In the genomic region with DNA sequence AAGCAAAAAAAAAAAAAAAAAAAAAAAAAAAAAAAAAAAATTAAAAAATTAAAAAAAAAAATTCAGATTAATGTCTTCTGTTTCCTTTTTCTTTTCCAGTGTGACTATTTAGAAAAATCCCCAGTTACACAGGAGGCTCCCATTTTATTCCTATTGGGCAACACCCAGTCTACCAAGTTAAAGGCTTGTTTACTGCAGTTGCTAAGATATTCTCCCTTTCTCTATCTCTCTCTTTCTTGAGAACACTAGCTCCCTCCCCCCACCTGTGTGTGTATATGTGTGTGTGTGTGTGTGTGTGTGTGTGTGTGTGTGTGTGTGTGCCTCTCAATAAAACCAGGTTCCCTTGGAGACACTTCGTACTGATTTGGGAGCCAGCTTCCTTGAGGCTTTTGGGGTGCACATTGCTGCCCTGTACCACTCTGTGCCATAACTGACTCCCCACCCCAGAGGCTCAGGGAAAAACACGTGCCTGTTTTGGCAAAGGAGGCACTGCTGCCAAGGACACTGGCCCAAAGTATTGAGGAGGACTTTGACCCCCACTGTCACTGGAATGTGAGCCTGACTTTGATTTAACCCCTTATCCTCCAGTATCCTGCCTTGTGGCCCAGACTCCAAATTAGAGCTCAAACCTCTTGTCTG, we compare ENCODE assay signal across 10 mouse cellular contexts. TPM values are rescaled to one million over a fixed set of nuclear protein-coding genes. Genes with fewer than 3 reads are reported as not detected.
A peak's percentile ranks its signal among the peaks of the same experiment; 100 is the strongest.
DNase-seq lines count a peak whose midpoint lies in the region; ATAC-seq and TF ChIP-seq lines count a peak whose summit lies in the region.
"Had no signal": no experiment of that assay in that cellular context is flagged by ENCODE, and none has a peak within 500 bp of the region (broad histone marks: within the 10 kb centered on the region; RNA-seq: fewer than 3 reads in every experiment).

No protein-coding gene starts in this region.

- no peak for ATAC-seq in forebrain, embryonic 16.5 days
- peak; percentile 72; the same call in 1 of the 2 replicates for ATAC-seq in hindbrain, embryonic 16.5 days
- peak; percentile 77 for ATAC-seq in liver, embryonic 16.5 days (ENCODE audit: low read depth)

- no peak overlapping the region for H3K9ac ChIP-seq in forebrain, embryonic 16.5 days (replicated peaks; ENCODE audit: low read depth, low read length)
- no peak overlapping the region for H3K9ac ChIP-seq in hindbrain, embryonic 16.5 days (ENCODE audit: low read depth, low read length)
- no peak overlapping the region for H3K9ac ChIP-seq in liver, embryonic 16.5 days (ENCODE audit: low read depth, low read length)

- 17% methylated on average over 2 of the region's 2 CpGs for WGBS in forebrain, embryonic 10.5 days
- WGBS in forebrain, embryonic 16.5 days, result 20% methylated on average over 2 of the region's 2 CpGs
- 13% methylated on average over 2 of the region's 2 CpGs for WGBS in hindbrain, embryonic 16.5 days
- WGBS in liver, embryonic 16.5 days (ENCODE audit: insufficient replicate concordance), result 27% methylated on average over 2 of the region's 2 CpGs
- 4% methylated on average over 2 of the region's 2 CpGs for WGBS in cerebellum, adult 2 months

- 0 out of 2 replicates have a peak, but pooled peaks cover 6% of the 10 kb centered on the region for H3K27me3 ChIP-seq in forebrain, embryonic 10.5 days (ENCODE audit: poor library complexity, severe bottlenecking)
- no peaks in the 10 kb centered on the region for H3K27me3 ChIP-seq in forebrain, embryonic 16.5 days (replicated peaks; ENCODE audit: control insufficient read depth, insufficient read depth, low read length)
- H3K27me3 ChIP-seq in hindbrain, embryonic 16.5 days (replicated peaks; ENCODE audit: control insufficient read depth, insufficient read depth, low read length), result no peaks in the 10 kb centered on the region
- no peaks in the 10 kb centered on the region for H3K27me3 ChIP-seq in liver, embryonic 16.5 days (ENCODE audit: control insufficient read depth, insufficient read depth, low read depth, low read length)
- no peaks in the 10 kb centered on the region for H3K27me3 ChIP-seq in cerebellum, adult 2 months (ENCODE audit: control insufficient read depth, insufficient read depth, low read length)

- H3K4me3 ChIP-seq in forebrain, embryonic 10.5 days, result no peak overlapping the region
- H3K4me3 ChIP-seq in forebrain, embryonic 16.5 days (replicated peaks; ENCODE audit: low read length), result no peak overlapping the region
- H3K4me3 ChIP-seq in hindbrain, embryonic 16.5 days (ENCODE audit: low read length), result no peak overlapping the region
- H3K4me3 ChIP-seq in liver, embryonic 16.5 days (ENCODE audit: low read depth, low read length), result no peak overlapping the region
- H3K4me3 ChIP-seq in cerebellum, adult 2 months (replicated peaks; ENCODE audit: insufficient read depth, low read depth, low read length), result no peak overlapping the region

- no peaks in the 10 kb centered on the region for H3K36me3 ChIP-seq in forebrain, embryonic 10.5 days (replicated peaks)
- H3K36me3 ChIP-seq in forebrain, embryonic 16.5 days (ENCODE audit: control insufficient read depth, insufficient read depth), result no peaks in the 10 kb centered on the region
- no peaks in the 10 kb centered on the region for H3K36me3 ChIP-seq in hindbrain, embryonic 16.5 days (ENCODE audit: control insufficient read depth, insufficient read depth, low read length)
- H3K36me3 ChIP-seq in liver, embryonic 16.5 days (ENCODE audit: control insufficient read depth, insufficient read depth), result no peaks in the 10 kb centered on the region

- peaks cover 29% of the 10 kb centered on the region for H3K4me1 ChIP-seq in forebrain, embryonic 10.5 days
- peaks cover 17% of the 10 kb centered on the region for H3K4me1 ChIP-seq in forebrain, embryonic 16.5 days (replicated peaks; ENCODE audit: control insufficient read depth, insufficient read depth, low read length)
- peaks cover 6% of the 10 kb centered on the region; the same call in 1 of the 2 replicates for H3K4me1 ChIP-seq in hindbrain, embryonic 16.5 days (ENCODE audit: control insufficient read depth, insufficient read depth, low read depth, low read length)
- peaks cover 3% of the 10 kb centered on the region for H3K4me1 ChIP-seq in liver, embryonic 16.5 days (ENCODE audit: control insufficient read depth, low read depth, low read length)
- no peaks in the 10 kb centered on the region for H3K4me1 ChIP-seq in cerebellum, adult 2 months (ENCODE audit: control insufficient read depth, insufficient read depth, low read length)

- no peak for TF ChIP-seq CTCF in cerebellum, adult 2 months (IDR thresholded peaks at IDR 0.05; ENCODE audit: borderline replicate concordance, insufficient read depth, low read depth, low read length)

- H3K27ac ChIP-seq in forebrain, embryonic 10.5 days, result peak overlapping the region; percentile 74
- H3K27ac ChIP-seq in forebrain, embryonic 16.5 days (ENCODE audit: low read length), result no peak overlapping the region
- no peak overlapping the region for H3K27ac ChIP-seq in hindbrain, embryonic 16.5 days (ENCODE audit: low read depth, low read length)
- H3K27ac ChIP-seq in liver, embryonic 16.5 days (ENCODE audit: low read length), result peak overlapping the region; percentile 60; the same call in 1 of the 2 replicates
- no peak overlapping the region for H3K27ac ChIP-seq in cerebellum, adult 2 months (ENCODE audit: insufficient read depth, low read length)

- no peak for TF ChIP-seq POLR2A in cerebellum, adult 2 months (IDR thresholded peaks at IDR 0.05; ENCODE audit: borderline replicate concordance, insufficient read depth, low read length)

- H3K9me3 ChIP-seq in forebrain, embryonic 10.5 days, result no peaks in the 10 kb centered on the region
- H3K9me3 ChIP-seq in forebrain, embryonic 16.5 days (ENCODE audit: control insufficient read depth, low read length), result no peaks in the 10 kb centered on the region
- H3K9me3 ChIP-seq in hindbrain, embryonic 16.5 days (ENCODE audit: control insufficient read depth, low read length), result no peaks in the 10 kb centered on the region
- H3K9me3 ChIP-seq in liver, embryonic 16.5 days (replicated peaks; ENCODE audit: control insufficient read depth, low read length), result no peaks in the 10 kb centered on the region

- no peak overlapping the region for H3K4me2 ChIP-seq in forebrain, embryonic 16.5 days (ENCODE audit: low read length)
- no peak overlapping the region for H3K4me2 ChIP-seq in hindbrain, embryonic 16.5 days (ENCODE audit: low read length)
- no peak overlapping the region for H3K4me2 ChIP-seq in liver, embryonic 16.5 days (ENCODE audit: low read depth, low read length)

- DNase-seq in forebrain, embryonic 10.5 days (ENCODE audit: extremely low spot score, low spot score), result peak; percentile 44
- DNase-seq in adrenal gland, adult (ENCODE audit: inconsistent age in 2 of 2, low spot score in 1 of 2), result peak; percentile 73 to 82
- DNase-seq in gastrocnemius, adult 18-20 months (ENCODE audit: low spot score), result no peak
- DNase-seq in cerebellum, adult 2 months, result no peak
- DNase-seq in left cerebral cortex, adult 8-10 months (ENCODE audit: low spot score in 2 of 2), result no peak

RNA-seq across cellular contexts. Expression of a gene that starts 50.3 kb away (rescaled TPM):
- polyA plus RNA-seq in forebrain, embryonic 10.5 days (2016; fragmentation: Nextera tagmentation; extraction: Ambion mirVana), result not detected in 2 replicates
- not detected in 2 replicates for polyA plus RNA-seq in forebrain, embryonic 16.5 days (2015; fragmentation: Nextera tagmentation; extraction: Ambion mirVana)
- polyA plus RNA-seq in hindbrain, embryonic 16.5 days (2015; fragmentation: Nextera tagmentation; extraction: Ambion mirVana), result 0.95 TPM in 1 of 2 replicates, not detected in the other
- not detected in 2 replicates for polyA plus RNA-seq in liver, embryonic 16.5 days (2015; fragmentation: Nextera tagmentation; extraction: Ambion mirVana)
- not detected for total RNA-seq in gastrocnemius, adult 18-20 months (2021)
- 0.85 TPM in 1 of 2 replicates, not detected in the other for polyA plus RNA-seq in cerebellum, adult 2 months (2012; rRNA removed)
- total RNA-seq in left cerebral cortex, adult 8-10 months (2022), result not detected
- total RNA-seq: layer of hippocampus, postnatal 10 days had no signal
- polyA plus RNA-seq: stomach, embryonic 14.5 days had no signal

RNA-seq across cellular contexts. Expression of a gene that starts 59.1 kb away (rescaled TPM):
- 76.9 and 82.3 TPM in 2 replicates for polyA plus RNA-seq in forebrain, embryonic 10.5 days (2016; fragmentation: Nextera tagmentation; extraction: Ambion mirVana)
- 69.0 and 84.0 TPM in 2 replicates for polyA plus RNA-seq in forebrain, embryonic 16.5 days (2015; fragmentation: Nextera tagmentation; extraction: Ambion mirVana)
- polyA plus RNA-seq in hindbrain, embryonic 16.5 days (2015; fragmentation: Nextera tagmentation; extraction: Ambion mirVana), result 60.7 and 67.8 TPM in 2 replicates
- 76.2 and 79.2 TPM in 2 replicates for polyA plus RNA-seq in liver, embryonic 16.5 days (2015; fragmentation: Nextera tagmentation; extraction: Ambion mirVana)
- 100 to 1,000 TPM; 287 to 374 TPM for total RNA-seq in gastrocnemius, adult 18-20 months (2021)
- polyA plus RNA-seq in cerebellum, adult 2 months (2012; rRNA removed), result 90.6 and 102 TPM in 2 replicates
- total RNA-seq in left cerebral cortex, adult 8-10 months (2022), result 100 to 1,000 TPM; 125 to 146 (median 131) TPM

Comparison
In these comparisons a context has a peak if more than half of its experiments do, and no peak if none do; other contexts are left out.
1. H3K27ac ChIP-seq: peak in forebrain, embryonic 10.5 days (single experiment) and liver, embryonic 16.5 days (single experiment); none in forebrain, embryonic 16.5 days (single experiment), hindbrain, embryonic 16.5 days (single experiment) and cerebellum, adult 2 months (single experiment).
2. DNase-seq: peak in forebrain, embryonic 10.5 days (single experiment) and adrenal gland, adult (2 of 2); none in gastrocnemius, adult 18-20 months (single experiment), cerebellum, adult 2 months (0 of 2) and left cerebral cortex, adult 8-10 months (0 of 2).